Mouse (Mus musculus) left cerebral cortex, adult 9 months (tissue): ENCODE results near the gene Itga10.
"Not testable (repeated sequence)": the region's sequence is repeated elsewhere in the genome, so short reads cannot be mapped to it uniquely, and the experiment has no call there.

ENCODE experiments used
- DNase-seq, 2 experiments: peaks; one replicate each; pipeline ENCODE4 v3.0.0; 2022; ENCODE audit warnings: low spot score in 2 of 2

The Itga10 gene

DNA sequence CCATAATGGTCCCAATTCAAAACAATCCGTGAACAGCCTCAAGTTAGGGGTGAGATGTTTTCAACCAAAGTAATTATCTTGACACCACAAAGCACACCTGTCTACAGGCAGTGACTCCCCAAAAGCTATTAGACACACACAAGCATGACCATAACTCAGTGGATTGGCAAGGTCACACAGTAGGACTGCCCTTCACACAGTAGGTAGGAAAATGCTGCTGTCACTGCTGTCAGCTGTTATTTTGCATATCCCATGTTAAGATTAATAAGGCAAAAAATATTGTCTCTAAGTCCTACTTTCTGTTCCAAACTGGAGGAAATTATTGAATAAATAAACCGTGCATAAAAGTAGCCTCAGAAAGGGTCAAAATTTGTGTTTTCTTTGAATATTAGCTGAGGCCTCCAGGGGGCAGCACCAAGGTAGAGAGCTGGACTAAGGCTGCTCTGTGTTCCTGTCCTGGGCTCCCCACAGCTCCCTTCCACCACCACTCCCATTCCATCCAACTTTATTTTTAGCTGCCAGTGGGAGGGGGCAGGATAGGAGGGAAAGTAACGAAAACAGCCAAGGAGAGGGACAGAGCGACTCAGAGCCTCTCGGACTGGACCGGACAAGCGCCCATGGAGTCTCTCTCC is at the start of gene Itga10:
Gene Itga10, plus strand, starts transcription at position 567 of the 632 bp plus-strand sequence.
- DNase-seq, result no peak

DNA sequence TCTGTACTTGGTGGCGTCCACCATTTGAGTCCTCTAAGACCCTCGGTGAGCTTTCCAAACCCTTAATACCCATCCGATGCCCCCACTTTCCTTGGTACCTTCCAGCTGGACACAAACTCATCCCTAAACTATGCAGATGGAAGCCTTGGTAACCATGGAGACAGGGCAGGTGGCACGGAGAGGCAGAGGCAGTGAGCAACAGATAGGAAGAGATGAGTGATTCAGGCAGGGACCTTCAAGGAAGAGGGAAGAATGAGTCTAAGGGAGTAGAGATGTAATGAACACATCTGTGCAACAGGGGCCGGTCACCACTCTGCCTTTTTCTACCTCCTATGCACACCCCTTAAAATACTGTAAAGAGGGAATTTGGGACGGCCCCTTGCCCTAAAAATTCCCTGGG is 49.7 kb upstream of the Itga10 start:
- peak in 1 of 2 experiments; percentile 63 for DNase-seq

DNA sequence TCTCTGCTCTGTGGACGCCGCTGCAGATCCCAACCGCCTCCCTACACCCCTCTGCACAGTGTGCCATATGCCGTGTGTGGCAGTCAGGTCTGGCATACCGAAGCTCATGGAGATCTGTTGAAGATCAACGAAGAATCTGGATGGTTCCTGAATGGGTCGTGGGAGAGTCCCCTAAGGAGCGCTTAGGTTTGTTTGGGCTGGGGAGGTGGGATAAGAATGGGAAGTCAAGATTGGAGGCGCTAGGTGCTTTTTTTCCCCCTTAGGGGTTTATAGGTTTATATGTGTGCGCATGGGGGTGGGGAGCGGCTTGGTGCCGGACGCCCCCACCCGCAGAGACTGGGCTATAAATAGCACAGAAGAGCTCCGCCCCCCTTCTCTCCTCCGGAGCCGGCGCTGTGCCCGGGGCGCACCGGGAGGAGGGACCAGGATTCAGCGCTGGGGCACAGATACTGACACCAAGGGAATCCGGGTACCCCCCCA is 49.1 kb upstream of the Itga10 start, which contains the start of gene Ankrd34a:
Gene Ankrd34a, plus strand, starts transcription at position 409 of the 480 bp plus-strand sequence.
- DNase-seq, result peak in 1 of 2 experiments; percentile 82

DNA sequence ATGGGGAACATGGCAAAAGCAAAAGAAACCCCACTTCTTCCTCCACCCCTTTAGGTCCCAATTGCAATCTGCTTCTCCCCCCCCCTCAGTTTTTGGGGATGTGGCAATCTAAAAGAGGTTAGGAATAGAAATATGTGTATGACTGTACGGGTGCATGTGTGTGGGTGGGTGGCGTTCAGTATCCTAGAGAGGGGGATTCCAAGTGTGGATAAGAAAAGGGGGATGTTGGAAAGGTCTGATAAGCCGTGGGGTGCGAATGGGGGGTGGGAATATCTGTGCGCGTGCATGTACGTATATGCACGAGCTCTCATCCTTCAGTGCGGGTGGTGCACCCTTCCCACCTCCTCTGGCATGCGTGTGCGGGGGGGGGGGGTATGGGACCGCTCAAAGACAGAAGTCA is 48.5 kb upstream of the Itga10 start:
- no peak for DNase-seq

DNA sequence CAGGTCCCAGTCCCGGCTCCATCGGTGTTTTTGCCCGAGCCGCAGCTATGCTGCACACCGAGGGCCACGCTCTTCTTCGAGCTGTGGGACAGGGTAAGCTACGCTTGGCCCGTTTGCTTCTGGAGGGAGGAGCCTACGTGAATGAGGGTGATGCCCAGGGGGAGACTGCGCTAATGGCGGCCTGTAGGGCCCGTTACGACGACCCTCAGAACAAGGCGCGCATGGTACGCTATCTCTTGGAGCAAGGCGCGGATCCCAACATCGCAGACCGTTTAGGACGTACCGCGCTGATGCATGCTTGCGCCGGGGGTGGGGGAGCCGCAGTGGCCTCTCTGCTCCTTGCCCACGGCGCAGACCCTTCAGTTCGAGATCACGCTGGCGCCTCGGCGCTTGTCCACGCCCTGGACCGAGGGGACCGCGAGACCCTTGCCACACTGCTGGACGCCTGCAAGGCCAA is 47.9 kb upstream of the Itga10 start:
- DNase-seq, result no peak

DNA sequence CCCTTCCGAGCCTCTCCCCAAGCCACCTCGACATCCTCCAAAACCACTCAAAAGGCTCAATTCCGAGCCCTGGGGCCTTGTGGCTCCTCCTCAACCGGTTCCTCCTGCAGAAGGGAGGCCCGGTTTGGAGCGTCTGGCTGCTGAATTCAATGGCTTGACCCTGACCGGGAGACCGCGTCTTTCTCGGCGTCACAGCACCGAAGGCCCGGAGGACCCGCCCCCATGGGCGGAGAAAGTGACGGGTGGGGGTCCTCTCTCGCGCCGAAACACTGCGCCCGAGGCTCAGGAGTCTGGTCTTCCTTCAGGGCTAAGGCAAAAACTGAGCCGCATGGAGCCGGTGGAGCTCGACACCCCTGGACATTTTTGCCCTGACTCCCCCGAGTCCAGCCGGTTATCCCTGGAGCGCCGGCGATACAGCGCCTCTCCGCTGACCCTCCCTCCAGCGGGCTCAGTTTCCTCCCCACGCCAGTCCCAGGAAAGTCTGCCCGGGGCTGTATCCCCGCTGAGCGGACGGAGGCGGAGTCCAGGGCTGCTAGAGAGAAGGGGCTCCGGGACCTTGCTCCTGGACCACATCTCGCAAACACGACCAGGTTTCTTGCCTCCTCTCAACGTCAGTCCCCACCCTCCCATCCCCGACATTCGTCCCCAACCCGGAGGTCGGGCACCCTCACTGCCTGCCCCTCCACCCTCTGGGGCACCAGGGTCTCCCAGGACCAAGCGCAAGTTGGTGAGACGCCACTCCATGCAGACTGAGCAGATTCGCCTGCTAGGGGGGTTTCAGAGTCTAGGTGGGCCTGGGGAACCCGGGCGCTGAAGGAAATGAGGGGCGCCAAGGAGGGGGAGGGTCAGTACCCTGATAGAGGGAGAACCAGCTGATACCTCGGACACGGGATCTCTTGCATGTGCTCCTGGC is 47.0 kb upstream of the Itga10 start:
- DNase-seq, result peak in 1 of 2 experiments; percentile 55

DNA sequence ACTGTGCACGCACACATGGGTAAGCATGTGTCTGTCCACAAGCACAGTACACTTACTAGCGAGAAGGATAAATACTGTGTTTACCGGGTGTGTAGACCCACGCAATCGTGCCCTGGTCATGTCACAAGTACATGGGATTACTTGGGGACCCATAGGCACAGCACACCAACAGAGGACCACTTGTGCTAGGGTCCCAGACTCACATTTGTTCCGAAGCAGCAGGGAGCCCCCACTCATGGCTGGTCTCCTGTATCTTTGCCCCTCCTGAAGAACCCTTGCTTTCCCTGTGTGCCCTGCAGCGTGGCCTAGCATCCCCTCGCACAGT is 46.4 kb upstream of the Itga10 start:
- DNase-seq, result no peak

DNA sequence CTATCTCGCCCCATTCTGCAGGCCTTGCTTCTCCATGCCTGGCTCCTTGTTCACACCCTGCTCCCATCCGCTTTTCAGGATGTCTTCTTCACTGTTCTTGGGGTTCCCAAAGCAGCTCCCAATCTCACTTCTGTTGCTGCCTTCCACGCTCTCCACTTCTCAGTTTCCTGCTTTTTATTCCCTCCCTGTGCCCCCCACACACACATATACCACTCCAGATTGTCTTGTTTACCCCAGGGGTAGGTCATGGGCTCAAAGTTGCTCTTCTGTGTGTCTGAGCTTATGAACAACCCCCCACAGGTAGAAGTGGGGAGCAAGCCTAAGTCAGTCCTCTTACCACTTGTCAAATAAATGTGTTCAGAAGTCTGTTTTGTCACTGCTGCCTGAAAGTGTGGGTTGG is 46.0 kb upstream of the Itga10 start:
- no peak for DNase-seq

DNA sequence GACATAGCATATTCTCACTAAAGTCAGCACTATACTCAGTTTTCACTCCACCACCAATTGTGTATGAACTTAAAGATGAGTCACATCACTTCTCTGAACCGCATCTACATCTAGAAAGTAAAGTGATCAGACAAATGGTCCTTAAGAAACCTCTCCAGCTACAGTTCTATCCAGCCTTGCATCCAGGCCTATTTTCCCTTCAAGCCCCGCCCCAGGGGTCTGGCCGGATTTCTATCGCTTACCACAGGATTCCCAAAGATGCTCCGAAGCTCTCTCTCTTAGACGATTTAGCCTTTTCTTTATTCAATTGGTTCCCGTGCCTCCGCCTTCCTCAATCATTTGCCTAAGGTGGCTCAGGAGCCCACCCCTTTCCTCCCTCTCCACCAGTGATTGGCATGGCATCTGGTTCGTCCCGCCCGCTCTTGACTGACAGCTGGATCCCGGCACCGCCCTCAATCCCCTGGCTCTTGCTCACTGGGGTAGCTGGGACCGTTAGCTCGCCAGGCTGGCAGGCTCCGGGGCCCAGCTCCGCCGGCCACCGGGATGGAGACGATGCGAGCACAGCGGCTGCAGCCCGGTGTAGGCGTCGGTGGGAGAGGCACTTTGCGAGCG is 44.6 kb upstream of the Itga10 start, which contains the start of gene Lix1l:
Gene Lix1l, plus strand, starts transcription at position 511 of the 612 bp plus-strand sequence.
- DNase-seq, result peak; percentile 92 to 95

DNA sequence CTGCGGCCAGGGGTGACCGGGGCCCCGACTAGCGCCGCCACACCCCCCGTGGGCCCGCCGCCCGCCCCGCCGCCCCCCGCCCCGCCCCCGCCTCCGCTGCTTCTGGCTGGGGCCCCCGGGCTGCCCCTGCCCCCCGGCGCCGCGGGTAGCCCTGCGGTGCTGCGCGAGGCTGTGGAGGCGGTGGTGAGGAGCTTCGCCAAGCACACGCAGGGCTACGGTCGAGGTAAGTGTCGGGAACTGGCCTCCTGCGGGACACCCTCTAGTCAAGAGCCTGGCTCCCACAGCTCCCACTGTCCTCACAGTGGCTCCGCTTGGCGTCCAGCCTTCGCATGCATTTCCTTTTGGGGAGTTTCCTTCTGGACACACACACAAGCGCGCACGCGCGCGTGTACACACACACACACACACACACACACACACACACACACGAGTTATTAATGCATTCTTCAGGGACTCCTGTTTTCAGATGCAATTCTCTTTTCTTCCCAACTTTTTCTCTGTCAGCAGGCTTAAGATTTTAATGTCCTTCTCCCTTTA is 44.1 kb upstream of the Itga10 start:
- peak in 1 of 2 experiments; percentile 60 for DNase-seq

DNA sequence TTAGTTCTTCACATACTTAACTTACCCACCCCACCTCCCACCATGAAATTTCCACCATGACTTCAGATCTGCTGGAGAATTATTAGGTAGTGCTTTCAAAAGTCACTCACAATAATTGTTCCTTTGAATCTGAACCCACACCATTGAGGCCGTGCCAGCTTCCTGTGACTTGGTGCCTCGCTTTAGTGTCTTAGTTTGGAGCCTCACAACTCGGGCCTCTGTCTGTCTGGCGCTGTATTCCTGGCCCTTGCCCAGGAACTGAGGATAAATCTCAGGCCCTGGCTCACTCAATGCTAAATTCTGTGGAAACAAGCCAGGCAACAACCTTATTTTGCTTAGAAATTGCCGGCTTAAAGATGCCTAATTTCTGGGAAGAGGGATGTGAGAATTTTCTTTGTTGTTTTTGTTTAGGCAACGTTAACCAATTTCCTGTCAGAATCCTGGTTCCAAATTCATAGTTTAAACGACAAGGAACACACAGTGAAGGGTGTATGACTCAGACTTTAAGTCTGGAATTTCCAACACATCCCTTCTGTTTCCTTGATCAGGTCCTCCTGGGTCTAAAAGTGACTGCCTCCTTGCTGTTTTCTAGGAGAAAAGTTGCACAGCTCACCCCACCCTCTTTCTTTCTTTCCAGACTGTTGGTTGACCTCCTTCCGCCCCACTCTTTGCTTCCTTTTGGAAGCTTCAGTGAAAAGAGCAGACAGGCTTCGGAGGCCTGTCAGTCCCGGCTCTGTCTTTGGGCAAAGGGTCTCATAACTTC is 43.3 kb upstream of the Itga10 start:
- no peak for DNase-seq

DNA sequence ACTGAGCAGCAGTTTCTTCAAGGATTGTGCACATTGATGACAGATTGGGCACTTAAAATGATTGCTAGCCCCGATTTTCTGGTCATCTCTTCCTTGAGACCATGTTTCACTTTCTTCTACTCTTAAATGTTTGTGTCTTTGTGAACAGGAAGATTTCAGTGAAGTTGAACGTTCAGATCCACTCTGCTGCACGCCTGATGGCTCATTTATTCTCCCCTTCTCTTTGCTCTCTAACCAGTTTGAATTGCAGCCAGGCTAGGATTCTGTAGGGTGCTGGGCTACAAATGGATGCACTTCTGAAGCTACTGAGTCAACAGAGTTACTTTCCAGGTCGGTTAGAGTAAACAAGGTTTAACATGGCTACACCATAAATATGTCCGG is 42.7 kb upstream of the Itga10 start:
- DNase-seq, result no peak

DNA sequence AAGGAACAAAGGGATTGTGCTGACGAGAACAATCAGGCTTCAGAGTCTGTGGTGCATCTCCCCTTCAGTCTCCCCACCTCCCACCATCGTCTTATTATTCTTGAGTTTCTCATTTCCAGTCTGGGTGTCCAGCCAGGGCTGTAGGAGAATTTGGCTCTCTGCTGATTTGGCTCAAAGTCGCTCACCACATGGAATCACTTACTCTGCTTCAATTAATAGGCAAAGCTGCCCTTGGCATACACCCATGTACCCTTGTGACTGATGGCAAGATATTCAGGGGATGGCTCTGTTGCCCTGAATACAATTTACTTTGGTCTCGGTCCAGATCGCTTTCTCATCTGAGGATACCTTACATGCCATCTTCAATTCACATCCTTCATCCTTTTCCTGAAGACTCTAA is 42.1 kb upstream of the Itga10 start:
- DNase-seq, result no peak

DNA sequence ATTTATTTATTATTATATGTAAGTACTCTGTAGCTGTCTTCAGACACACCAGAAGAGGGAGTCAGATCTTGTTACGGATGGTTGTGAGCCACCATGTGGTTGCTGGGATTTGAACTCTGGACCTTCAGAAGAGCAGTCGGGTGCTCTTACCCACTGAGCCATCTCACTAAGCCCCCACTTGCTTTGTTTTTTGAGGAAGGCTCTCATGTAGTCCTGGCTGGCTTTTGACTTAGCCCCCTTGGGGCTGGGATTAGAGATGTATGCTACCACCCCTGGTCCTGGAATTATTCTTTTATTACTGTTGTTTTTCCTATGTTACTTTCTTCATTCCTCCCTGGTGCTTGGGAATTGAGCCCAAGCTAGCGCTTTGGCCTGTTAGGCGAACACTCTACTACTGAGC is 39.4 kb upstream of the Itga10 start:
- not testable (repeated sequence) for DNase-seq

DNA sequence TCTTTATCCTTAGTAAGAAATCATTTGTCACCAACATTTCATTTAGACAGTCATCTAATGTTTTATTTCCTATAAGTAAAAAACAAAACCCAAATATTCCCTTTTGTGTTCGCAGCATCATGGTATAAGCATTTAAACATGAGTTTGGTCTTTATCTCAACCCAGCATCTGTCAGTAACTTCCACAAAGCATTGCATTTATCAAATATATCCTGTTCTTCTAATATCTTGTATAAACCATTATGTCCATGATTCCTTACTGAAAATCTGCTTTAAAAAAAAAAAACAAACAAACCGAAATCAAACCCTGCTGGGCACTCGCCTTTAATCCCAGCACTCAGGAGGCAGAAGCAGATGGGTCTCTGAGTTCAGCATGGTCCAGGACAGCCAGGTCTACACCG is 38.8 kb upstream of the Itga10 start:
- DNase-seq, result no peak

DNA sequence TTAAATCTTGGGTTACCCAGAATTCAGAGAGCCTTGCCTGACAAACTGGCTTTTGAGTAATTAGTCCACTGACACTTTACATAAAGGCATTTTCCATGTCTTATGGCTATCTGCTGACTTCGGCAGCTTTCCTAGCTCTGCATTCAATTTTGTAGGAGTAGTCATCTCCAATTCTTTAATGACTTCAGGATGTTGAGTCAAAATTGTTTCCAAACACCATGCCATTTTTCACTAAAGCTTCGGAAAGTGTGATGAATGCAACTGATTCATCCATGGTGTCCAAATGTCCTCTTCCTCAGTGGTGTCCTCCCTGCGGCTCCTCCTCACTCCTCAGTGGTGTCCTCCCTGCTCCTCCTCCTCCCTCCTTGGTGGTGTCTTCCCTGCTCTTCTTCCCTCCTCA is 27.4 kb upstream of the Itga10 start:
- no peak for DNase-seq

DNA sequence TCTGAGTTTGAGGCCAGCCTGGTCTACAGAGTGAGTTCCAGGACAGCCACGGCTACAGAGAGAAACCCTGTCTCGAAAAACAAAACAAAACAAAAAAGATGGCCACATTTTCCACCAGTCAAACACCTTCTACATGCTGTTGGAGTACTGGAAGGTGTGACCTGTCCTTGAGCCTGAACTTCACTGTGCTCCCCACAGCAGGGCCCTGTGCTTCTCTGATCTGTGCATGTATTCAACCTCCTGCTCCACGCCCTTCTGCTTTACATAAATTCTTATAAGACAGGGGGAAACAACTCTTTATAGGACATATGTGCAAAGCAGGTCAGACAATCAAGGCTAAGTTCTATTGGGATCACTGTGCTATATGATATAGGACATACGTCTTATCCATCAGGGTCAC is 22.2 kb upstream of the Itga10 start:
- DNase-seq, result no peak

DNA sequence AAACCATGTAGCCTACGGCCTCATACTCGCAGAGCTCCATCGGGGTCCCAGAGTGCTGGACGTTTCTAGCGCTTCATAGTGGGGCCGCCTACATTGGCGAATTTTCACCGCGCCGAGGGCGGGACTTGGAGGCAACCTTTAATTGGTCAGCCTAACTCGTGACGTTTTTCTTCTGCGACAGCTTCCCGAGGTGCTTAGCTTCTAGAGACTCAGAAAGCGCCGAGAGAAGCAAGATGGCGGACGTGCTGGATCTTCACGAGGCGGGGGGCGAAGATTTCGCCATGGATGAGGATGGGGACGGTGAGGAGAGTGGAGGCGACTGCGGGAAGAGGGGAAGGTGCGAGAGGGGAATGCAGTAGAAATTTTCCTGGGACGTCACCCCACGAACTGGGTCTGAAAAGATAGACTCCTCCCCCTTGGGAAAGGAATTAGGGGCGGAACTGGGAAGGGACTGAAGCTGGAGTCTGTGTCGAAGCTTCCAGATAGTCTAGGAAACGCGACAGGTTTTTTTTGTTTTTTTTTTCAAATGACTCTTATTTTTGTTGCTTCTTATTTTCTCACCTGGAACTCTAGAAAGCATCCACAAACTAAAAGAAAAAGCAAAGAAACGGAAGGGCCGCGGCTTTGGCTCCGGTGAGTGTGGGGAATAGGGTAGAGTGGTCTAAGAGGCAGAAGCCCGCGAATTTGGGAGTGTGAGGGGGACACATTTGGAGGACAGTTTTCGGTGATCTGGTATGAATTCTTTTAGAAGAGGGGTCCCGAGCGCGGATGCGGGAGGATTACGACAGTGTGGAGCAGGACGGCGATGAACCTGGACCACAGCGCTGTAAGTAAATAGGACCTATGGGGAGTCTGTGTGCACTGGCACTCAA is 15.4 kb upstream of the Itga10 start, which contains the start of gene Rbm8a:
Gene Rbm8a, plus strand, starts transcription at position 205 of the 872 bp plus-strand sequence.
- peak; percentile 88 to 98 for DNase-seq

DNA sequence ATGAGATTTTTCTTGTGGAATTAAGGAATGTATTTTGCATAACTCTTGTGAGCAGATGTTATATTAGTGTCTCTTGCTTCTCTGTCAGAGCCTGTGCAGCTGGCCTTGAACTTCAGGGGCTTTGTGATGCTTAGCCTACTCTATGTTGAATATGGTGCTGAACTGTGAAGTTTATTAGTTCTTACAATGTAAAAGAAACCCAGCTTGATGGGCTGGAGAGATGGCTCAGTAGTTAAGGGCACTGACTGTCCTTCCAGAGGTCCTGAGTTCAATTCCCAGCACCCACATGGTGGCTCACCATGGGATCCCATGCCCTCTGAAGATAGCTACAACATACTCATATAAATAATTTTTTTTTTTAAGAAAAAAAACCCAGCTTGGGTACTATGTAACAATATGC is 13.3 kb upstream of the Itga10 start:
- no peak for DNase-seq

DNA sequence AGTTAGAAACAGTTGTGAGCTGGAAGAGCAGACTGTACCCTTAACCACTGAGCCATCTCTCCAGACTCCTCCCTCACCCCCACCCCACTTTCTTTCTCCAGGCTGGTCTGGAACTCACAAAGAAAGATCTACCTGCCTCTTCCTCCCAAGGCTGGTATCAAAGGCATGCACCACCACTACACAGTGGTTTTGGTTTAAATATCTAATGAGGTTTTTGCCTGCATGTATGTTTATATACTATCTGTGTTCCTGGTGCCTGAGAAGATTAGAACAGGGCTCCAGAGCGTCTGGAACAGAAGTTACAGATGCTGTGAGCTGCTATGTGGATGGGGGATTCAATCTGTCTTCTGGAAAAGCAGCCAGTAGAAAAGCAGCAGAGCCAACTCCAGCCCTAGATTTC is 11.4 kb upstream of the Itga10 start:
- DNase-seq, result no peak
